Mouse (Mus musculus) v-Abl transformed pro-B cells (cell line): ENCODE data around the gene Ccdc15.
"Not testable (repeated sequence)": the region's sequence is repeated elsewhere in the genome, so short reads cannot be mapped to it uniquely, and the experiment has no call there.

Source experiments
- in situ Hi-C, 2 experiments: fragments of 400-800 bp; cut with MboI; formaldehyde crosslinking; loops; one replicate each; pipeline ENCODE4 v1.15.1; 2025; ENCODE audit not compliant: unreplicated experiment in 2 of 2

Gene Ccdc15

DNA sequence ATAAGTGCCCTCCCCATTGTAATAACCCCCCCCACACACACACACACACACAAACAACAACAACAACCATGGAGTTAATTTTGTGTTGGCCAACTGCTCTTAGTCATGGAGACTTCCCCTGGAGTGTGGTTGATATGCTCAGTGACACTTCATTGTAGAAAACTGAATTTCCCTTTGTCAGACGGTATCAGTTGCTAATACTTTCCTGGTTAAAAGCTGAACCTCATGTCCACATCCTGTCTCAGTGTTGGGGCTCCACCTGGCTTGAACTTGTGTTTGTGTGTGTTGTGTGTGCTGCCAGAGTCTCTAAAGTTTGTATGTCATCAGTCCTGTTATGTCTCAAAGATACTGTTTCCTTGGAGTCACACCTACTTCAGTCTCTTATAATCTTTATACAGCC is 6.3 kb upstream of the Ccdc15 start:
- in situ Hi-C loops, result no loop called here

- in situ Hi-C loops, result no loop called here
These were observed 3.0 kb upstream of the Ccdc15 start for GRCm38 (mm10) chr9:37351266-37351665.

- in situ Hi-C loops, result loop anchor here (25.0 kb wide), 2 partner anchors 587 to 1787 kb away; partner anchors contain the start of genes Stt3a (in 2 of the 2), Ddx25 (in 1 of the 2), Hyls1 (in 1 of the 2) and Pate2 (in 1 of the 2)
These were observed 818 bp upstream of the Ccdc15 start for GRCm38 (mm10) chr9:37349050-37349449.

GRCm38 (mm10) chr9:37347184-37347987 is 846 bp downstream of the Ccdc15 start:
- in situ Hi-C loops, result loop anchor here (25.0 kb wide), 2 partner anchors 585 to 1785 kb away; partner anchors contain the start of genes Stt3a (in 2 of the 2), Ddx25 (in 1 of the 2), Hyls1 (in 1 of the 2) and Pate2 (in 1 of the 2)

DNA sequence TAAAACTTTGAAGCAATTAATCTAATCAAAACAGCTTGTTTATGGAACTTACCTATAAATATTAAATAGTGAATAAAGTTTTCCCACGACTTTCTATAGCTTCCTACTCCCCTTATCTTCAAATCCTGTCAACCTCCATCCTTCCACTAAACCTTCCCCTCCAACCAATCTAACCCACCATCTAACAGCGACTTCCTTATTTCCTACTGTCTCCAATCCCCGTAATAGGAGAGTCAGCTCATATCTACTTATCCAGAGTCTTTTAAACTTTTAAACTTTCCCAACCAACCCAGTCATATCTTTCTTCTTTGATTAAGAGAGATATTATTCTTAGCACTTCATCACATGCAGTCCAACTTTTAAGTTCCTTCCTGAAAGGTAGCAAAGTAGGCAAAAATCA is 2.8 kb downstream of the Ccdc15 start:
- in situ Hi-C loops, result loop anchor here (25.0 kb wide), 2 partner anchors 583 to 1783 kb away; partner anchors contain the start of genes Stt3a (in 2 of the 2), Ddx25 (in 1 of the 2), Hyls1 (in 1 of the 2) and Pate2 (in 1 of the 2)

- in situ Hi-C loops, result loop anchor here (5.0 to 25.0 kb wide), 6 partner anchors 72 to 1767 kb away; partner anchors contain the start of genes Stt3a (in 2 of the 2), Ddx25 (in 1 of the 2), Hyls1 (in 1 of the 2) and Pate2 (in 1 of the 2)
These were observed 18.8 kb downstream of the Ccdc15 start for GRCm38 (mm10) chr9:37329456-37329855.

- in situ Hi-C loops, result no loop called here
These were observed 46.5 kb downstream of the Ccdc15 start for GRCm38 (mm10) chr9:37301720-37302119.

DNA sequence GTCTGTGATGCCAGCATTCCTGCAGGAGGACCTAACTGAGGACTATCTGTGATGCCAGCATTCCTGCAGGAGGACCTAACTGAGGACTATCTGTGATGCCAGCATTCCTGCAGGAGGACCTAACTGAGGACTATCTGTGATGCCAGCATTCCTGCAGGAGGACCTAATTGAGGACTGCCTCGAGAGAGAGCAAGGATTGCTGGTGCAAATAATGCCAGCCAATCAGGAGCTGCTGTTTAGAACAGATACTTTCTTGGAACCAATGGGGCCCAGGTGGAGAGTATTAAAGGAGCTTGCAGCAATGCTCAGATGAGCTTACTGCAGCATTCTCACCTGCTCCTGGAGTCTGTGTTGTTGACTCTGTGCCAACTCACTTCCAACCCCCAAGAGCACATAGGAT is 47.7 kb downstream of the Ccdc15 start:
- in situ Hi-C loops, result not testable (repeated sequence)

- in situ Hi-C loops, result no loop called here
These were observed 52.6 kb downstream of the Ccdc15 start for GRCm38 (mm10) chr9:37295586-37295985.

- in situ Hi-C loops, result no loop called here
These were observed 81.6 kb downstream of the Ccdc15 start for GRCm38 (mm10) chr9:37266622-37267021.

GRCm38 (mm10) chr9:37255889-37256225 is 92.4 kb downstream of the Ccdc15 start:
- in situ Hi-C loops, result loop anchor here (5.0 kb wide), 2 partner anchors 56 to 71 kb away; no protein-coding TSS in a partner anchor

DNA sequence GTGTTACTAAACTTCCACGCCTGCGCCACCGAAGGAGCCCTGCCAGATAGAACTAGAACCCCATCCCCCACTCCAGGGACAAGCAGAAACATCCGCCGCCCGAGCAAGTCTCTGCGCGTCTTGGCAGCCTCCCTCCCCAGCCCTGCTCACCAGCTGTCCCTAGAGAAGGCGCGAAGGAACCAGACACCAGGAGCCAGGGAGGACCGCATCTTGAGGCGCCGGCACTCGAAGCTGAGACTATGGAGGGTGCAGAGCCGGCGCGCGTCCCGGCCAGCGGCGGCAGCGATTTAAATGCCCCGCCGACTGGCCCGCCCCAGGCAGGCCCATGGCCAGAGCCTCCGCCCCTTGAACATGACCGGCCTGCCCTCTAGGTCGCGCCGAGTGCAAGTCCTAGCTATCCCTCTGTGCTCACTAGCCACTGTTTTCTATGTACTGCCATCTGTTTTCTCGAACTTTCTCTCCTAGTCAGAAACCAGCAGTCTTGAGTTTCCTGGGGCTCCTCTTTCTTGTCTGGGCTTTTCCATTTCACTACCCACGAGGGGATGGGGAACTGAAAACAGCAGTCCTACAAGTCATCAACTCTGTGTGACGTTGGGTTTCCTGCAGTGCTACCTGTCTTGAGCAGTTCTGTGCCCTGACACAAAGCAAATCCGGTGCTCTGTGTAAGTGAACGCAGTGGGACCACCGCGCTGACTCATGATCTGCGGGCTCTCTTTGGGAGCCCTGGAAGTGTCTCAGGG is 92.9 kb downstream of the Ccdc15 start, which contains the start of gene Slc37a2:
Gene Slc37a2 (minus strand): TSS at position 590 of the 740 bp plus-strand sequence.
- in situ Hi-C loops, result loop anchor here (5.0 kb wide), 2 partner anchors 57 to 72 kb away; no protein-coding TSS in a partner anchor

DNA sequence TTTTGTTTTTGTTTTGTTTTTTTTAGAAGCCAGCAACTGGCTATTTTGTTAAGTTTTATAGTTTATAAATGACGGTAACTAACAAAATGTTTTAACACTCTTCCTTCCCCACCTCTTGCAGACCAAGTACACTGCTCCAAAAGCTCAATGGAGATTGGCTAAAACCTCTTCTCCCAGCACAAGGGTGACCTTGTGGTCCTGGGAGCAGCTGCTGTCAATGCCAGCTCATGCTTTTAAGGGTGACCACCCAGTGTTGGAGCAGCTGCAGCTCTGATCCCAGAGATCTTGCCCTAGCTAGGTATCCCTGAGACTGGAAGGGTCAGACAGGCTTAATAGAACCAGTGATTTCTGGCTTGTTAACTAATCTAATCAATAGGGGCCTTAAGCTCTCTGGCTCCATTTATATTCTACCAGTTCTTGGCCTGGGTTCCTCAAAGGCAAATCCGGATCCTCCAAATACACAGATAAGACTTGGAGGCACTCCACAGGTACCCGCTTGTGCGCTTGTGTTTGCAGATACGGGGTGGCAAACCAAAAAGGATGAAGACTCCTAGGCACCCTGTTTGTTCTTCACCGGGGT is 93.6 kb downstream of the Ccdc15 start:
- in situ Hi-C loops, result loop anchor here (5.0 kb wide), 2 partner anchors 58 to 73 kb away; no protein-coding TSS in a partner anchor

- in situ Hi-C loops, result no loop called here
These were observed 97.6 kb downstream of the Ccdc15 start for GRCm38 (mm10) chr9:37250631-37251030.

DNA sequence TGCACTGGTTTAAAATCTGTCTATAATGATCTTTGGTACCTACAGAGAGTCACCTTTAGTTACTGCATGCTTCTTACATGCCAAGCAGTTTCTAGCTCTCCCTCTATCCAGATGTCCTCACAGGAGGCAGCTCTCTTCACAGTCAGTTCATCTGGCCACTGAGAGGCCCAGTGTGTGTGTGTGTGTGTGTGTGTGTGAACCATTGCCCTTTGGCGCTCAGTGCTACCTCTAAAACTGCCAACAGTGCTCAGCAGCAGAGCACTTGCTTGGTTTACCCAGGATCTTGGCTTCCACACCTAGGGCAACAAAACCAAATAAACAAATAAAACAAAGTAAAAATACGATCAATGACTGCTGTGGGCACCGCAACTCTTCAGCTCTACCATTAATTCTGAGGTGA is 98.3 kb downstream of the Ccdc15 start:
- in situ Hi-C loops, result loop anchor here (25.0 kb wide), 3 partner anchors 488 to 1988 kb away; partner anchors contain the start of genes Ddx25 (in 2 of the 2), Fam118b (in 2 of the 2), Hyls1 (in 2 of the 2) and Pate2 (in 2 of the 2)

DNA sequence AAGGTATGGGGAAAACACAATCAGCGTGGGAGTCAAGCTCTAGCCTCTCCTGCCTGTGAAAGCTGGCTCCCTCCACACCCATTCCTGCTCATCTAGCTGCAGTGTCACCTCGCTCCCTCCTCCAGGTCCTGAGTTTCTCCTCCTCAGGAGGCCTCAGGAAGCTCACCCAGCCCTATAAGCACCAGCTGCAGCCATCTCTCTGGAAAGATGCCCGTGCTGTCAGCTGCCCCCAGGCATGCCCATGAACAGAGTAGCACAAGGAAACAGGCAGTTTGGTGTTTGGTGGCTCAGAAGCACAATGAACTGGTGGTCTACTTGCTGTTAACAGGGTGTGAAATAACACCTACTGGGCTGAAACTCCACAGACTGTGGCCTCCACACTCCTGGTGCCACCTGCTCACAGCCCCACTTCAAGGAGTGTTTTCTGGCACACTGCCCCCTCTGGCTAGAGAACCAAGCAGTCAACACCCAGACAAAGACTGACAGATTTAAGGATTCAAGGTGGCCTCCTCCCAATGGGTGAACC is 99.8 kb downstream of the Ccdc15 start:
- in situ Hi-C loops, result loop anchor here (25.0 kb wide), 3 partner anchors 486 to 1986 kb away; partner anchors contain the start of genes Ddx25 (in 2 of the 2), Fam118b (in 2 of the 2), Hyls1 (in 2 of the 2) and Pate2 (in 2 of the 2)

- in situ Hi-C loops, result loop anchor here (25.0 kb wide), 3 partner anchors 485 to 1985 kb away; partner anchors contain the start of genes Ddx25 (in 2 of the 2), Fam118b (in 2 of the 2), Hyls1 (in 2 of the 2) and Pate2 (in 2 of the 2)
These were observed 100.8 kb downstream of the Ccdc15 start for GRCm38 (mm10) chr9:37247429-37247828.

DNA sequence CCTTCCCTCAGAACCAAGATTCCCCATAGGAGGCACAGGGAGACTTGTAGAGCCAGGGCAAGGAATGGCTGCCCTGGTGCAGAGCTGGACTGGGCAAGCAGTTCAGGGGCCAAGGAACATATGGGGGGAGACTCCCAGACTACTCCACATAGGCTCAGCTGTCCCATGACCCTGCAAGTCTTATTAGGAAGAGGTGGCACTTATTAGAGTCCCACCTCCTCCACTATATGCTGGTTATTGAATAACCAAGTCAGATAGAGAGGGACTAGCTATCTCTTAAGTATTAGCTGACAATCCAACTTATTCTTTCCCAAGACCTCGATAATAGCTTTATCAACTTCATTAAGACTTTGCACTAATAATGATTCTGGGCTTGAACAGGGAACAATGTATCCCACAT is 102.4 kb downstream of the Ccdc15 start:
- in situ Hi-C loops, result loop anchor here (25.0 kb wide), 3 partner anchors 484 to 1984 kb away; partner anchors contain the start of genes Ddx25 (in 2 of the 2), Fam118b (in 2 of the 2), Hyls1 (in 2 of the 2) and Pate2 (in 2 of the 2)

DNA sequence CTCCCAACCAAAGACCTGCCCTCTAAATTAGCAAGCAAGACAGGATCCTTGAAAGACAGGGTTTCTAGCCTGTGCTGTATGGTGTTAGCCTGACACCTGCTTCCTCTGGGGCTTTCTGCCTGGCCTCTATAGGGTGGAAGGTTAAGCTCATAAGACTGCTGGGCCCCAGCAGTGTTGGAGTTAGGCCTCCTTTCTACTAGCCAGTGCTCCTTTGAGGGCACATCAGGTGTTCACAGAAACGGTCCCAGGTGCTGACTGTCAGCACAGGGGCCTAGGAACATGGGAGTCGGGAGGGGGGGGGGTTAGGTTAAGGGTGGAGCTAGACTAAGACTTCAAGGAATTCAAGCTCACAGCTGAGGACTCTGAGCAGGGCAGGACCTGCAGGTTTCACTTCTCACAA is 102.8 kb downstream of the Ccdc15 start:
- in situ Hi-C loops, result loop anchor here (25.0 kb wide), 3 partner anchors 483 to 1983 kb away; partner anchors contain the start of genes Ddx25 (in 2 of the 2), Fam118b (in 2 of the 2), Hyls1 (in 2 of the 2) and Pate2 (in 2 of the 2)
